Mouse (Mus musculus) bone marrow, adult 2 months (tissue): ENCODE measurements around the gene Fbll1. TPM values are rescaled to one million over a fixed set of nuclear protein-coding genes. Genes with fewer than 3 reads are reported as not detected.
"Not testable (repeated sequence)": the region's sequence is repeated elsewhere in the genome, so short reads cannot be mapped to it uniquely, and the experiment has no call there.

Experiments used
- H3K27ac ChIP-seq: fragments of 200-500 bp; 2 replicates; pipeline ENCODE4 v1.5.1; 2012; ENCODE audit warnings: low read depth, mild to moderate bottlenecking, control low read depth, inconsistent platforms, low read length; ENCODE audit not compliant: control insufficient read depth, poor library complexity, insufficient read depth
- H3K4me1 ChIP-seq: fragments of 200-500 bp; 2 replicates; pipeline ENCODE4 v1.6.1; 2011; ENCODE audit warnings: low read length; ENCODE audit not compliant: control insufficient read depth, insufficient read depth
- H3K4me3 ChIP-seq: fragments of 200-500 bp; replicated peaks from 2 replicates; pipeline ENCODE3; 2011; ENCODE audit warnings: mild to moderate bottlenecking, low read depth, low read length, control low read depth; ENCODE audit not compliant: control insufficient read depth
- CTCF ChIP-seq: fragments of 200-500 bp; IDR thresholded peaks from 2 replicates; pipeline ENCODE4 v1.5.1; 2011; ENCODE audit warnings: low read length, control low read depth; ENCODE audit not compliant: control insufficient read depth, insufficient read depth
- POLR2A ChIP-seq: fragments of 200-500 bp; IDR thresholded peaks from 2 replicates; pipeline ENCODE4 v1.6.1; 2011; ENCODE audit warnings: low read depth, mild to moderate bottlenecking, control low read depth, low read length, borderline replicate concordance; ENCODE audit not compliant: control insufficient read depth
- WGBS: fragments of 180-500 bp; shearing (Covaris S2); methylation state at CpG from one replicate; pipeline ENCODE4 v1.1.7; 2018; 5-methylcytosine and 5-hydroxymethylcytosine counted together
- polyA plus RNA-seq: library from polyadenylated mRNA; stranded (reverse); fragments of >200 nt; gene quantifications from 2 replicates; pipeline ENCODE4 v1.2.4, GENCODE M21; 2011; ENCODE audit warnings: low replicate concordance; ENCODE audit not compliant: missing spikeins, insufficient read depth, insufficient read length

The Fbll1 gene
- polyA plus RNA-seq, result not detected in 2 replicates

- Histone ChIP-seq H3K27ac (no peak within 1 kb of the TSS; the same call in 1 of the 2 replicates), H3K4me3 (no peak within 1 kb of the TSS), H3K4me1 (no peaks in the 10 kb centered on the region)
- no peak for TF ChIP-seq CTCF
- no peak for TF ChIP-seq POLR2A
- 19% methylated on average over 11 of the region's 11 CpGs for WGBS
Observed at GRCm38 (mm10) chr11:35798874-35799273, at the start of gene Fbll1. Gene Fbll1, minus strand, starts transcription at chr11:35798884.

DNA sequence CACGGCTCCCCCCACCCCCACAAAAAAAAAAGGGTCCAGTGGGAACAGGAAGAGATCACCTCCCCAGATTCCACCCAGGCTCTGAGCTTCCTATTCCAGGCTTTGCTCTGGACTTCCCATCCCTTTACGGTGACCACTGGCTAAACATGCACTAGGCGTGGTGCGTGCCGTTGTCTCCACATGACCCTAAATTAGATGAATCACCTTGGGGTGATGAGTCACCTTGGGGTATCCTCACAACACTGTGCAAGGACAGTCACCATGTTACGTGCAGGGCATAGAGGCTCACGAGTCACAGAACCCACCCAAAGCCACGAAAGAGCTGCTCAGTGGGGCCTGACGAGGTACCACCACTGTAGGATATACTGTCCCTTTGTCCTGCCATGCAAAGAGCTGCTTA lies 45.6 kb upstream of the Fbll1 start:
- no peaks in the 10 kb centered on the region for H3K4me1 ChIP-seq
- no peak overlapping the region for H3K4me3 ChIP-seq
- no peak overlapping the region for H3K27ac ChIP-seq
- 71% methylated on average over 9 of the region's 9 CpGs for WGBS
- TF ChIP-seq POLR2A, result no peak

DNA sequence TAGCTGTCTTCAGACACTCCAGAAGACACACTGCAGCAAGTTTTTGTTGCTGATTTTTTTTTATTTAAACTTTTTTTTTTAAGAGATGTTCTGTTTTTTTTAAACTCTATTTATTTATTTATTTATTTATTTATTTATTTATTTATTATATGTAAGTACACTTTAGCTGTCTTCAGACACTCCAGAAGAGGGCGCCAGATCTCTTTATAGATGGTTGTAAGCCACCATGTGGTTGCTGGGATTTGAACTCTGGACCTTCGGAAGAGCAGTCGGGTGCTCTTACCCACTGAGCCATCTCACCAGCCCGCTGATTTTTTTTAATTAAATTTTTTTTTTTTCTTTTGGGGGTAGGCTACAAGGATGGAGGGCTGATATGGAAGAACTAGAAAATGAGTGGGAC lies 43.9 kb upstream of the Fbll1 start:
- H3K27ac ChIP-seq, H3K4me1 ChIP-seq, H3K4me3 ChIP-seq: not testable (repeated sequence)
- WGBS, result 74% methylated on average over 4 of the region's 4 CpGs

DNA sequence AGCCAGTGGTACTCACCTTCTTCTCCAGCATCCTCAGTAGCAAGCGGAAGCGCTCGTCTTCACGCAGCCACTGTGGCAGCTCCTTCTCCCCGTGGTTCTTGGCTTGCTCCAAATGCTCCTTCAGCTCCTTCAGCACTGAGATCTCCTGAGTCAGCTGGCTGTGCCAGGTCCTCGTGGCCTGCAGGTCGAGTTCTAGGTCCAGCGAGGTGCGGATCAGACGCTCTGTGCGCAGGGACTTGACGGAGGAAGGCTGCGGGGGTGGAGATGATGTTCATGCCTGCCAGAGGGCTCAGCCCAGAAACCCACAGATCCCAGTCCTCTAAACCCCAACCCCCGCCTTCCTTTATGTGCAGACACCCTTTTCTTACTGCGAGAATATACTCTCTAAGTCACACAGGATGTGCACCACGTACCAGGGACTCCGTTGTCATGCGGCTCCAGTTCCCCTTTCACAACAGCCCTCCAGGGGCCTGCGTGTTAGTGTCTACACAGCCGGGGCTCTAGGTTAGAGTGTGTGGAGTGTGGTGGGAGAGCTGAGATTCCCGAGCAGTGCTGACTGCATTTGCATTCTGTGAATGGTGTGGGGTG lies 43.1 kb upstream of the Fbll1 start:
- Histone ChIP-seq H3K4me1 (no peaks in the 10 kb centered on the region), H3K27ac (no peak overlapping the region), H3K4me3 (no peak overlapping the region)
- WGBS, result 43% methylated on average over 21 of the region's 21 CpGs
- TF ChIP-seq POLR2A (no peak), CTCF (no peak)

DNA sequence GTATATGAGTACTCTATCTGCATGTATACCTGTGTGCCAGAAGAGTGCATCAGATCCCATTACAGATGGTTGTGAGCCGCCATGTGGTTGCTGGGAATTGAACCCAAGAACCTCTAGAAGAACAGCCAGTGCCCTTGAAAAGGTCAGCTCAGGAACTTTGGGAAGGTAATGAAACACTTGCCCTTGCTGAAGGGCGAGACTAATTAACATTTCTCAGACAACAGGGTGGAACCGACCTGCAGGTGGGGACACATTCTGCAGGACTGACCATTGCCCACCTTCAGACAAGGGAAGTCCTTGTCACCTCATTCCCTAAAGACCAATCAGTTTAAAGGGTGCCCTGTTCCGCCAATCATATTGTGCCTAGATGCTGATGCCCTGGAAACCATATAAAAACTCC lies 42.1 kb upstream of the Fbll1 start:
- not testable (repeated sequence) for H3K27ac ChIP-seq, H3K4me3 ChIP-seq, H3K4me1 ChIP-seq
- 85% methylated on average over 4 of the region's 4 CpGs for WGBS

- Histone ChIP-seq H3K4me1 (no peaks in the 10 kb centered on the region), H3K4me3 (no peak overlapping the region), H3K27ac (no peak overlapping the region)
- no peak for TF ChIP-seq POLR2A
- peak; percentile 41 for TF ChIP-seq CTCF
- 71% methylated on average over 7 of the region's 7 CpGs for WGBS
Observed at GRCm38 (mm10) chr11:35840282-35840681, 41.6 kb upstream of the Fbll1 start.

GRCm38 (mm10) chr11:35838345-35839338 lies 40.0 kb upstream of the Fbll1 start:
- 5% methylated on average over 28 of the region's 28 CpGs for WGBS
- Histone ChIP-seq H3K4me3 (peak overlapping the region; percentile 48), H3K27ac (no peak overlapping the region), H3K4me1 (no peaks in the 10 kb centered on the region; the same call in 1 of the 2 replicates)
- TF ChIP-seq POLR2A (peak; percentile 35; the same call in 1 of the 2 replicates), CTCF (no peak)

- Histone ChIP-seq H3K4me3 (no peak overlapping the region), H3K27ac (no peak overlapping the region), H3K4me1 (no peaks in the 10 kb centered on the region; the same call in 1 of the 2 replicates)
- TF ChIP-seq POLR2A, result no peak
- no peak for TF ChIP-seq CTCF
- WGBS, result 60% methylated on average over 5 of the region's 5 CpGs
Observed at GRCm38 (mm10) chr11:35837156-35838126, 38.8 kb upstream of the Fbll1 start.
